Mouse (Mus musculus) midbrain, embryonic 10.5 days (tissue): Measurements from ENCODE around the gene Shisal1. TPM values are rescaled to one million over a fixed set of nuclear protein-coding genes. Genes with fewer than 3 reads are reported as not detected.

Experiments
- DNase-seq: peaks from one replicate; pipeline ENCODE4 v3.0.0-alpha.2; 2017; ENCODE audit warnings: low spot score
- H3K27ac ChIP-seq: fragments of 300-500 bp; sonication (generic); replicated peaks from 2 replicates; pipeline ENCODE4 v1.5.1; 2016; ENCODE audit warnings: mild to moderate bottlenecking
- H3K27me3 ChIP-seq: fragments of 300-500 bp; sonication (generic); 2 replicates; pipeline ENCODE4 v1.6.1; 2016; ENCODE audit warnings: low read depth, mild to moderate bottlenecking; ENCODE audit not compliant: poor library complexity, severe bottlenecking
- H3K36me3 ChIP-seq: fragments of 300-500 bp; sonication (generic); 2 replicates; pipeline ENCODE4 v1.6.1; 2016; ENCODE audit warnings: mild to moderate bottlenecking, moderate library complexity
- H3K4me1 ChIP-seq: fragments of 300-500 bp; sonication (generic); 2 replicates; pipeline ENCODE4 v1.6.1; 2016
- H3K4me3 ChIP-seq: fragments of 300-500 bp; sonication (generic); 2 replicates; pipeline ENCODE4 v1.5.1; 2016; ENCODE audit warnings: mild to moderate bottlenecking, moderate library complexity
- H3K9me3 ChIP-seq: fragments of 300-500 bp; sonication (generic); replicated peaks from 2 replicates; pipeline ENCODE4 v1.6.1; 2016; ENCODE audit warnings: mild to moderate bottlenecking
- WGBS: fragments of 180-500 bp; shearing (Covaris S2); methylation state at CpG from one replicate; pipeline ENCODE4 v1.1.7; 2016; 5-methylcytosine and 5-hydroxymethylcytosine counted together
- polyA plus RNA-seq: library from polyadenylated mRNA; unstranded; fragments of >200 nt; fragmentation: Nextera tagmentation; extraction: Ambion mirVana; gene quantifications from 2 replicates; pipeline ENCODE4 v1.2.1, GENCODE M21; 2016

The Shisal1 gene
- polyA plus RNA-seq, 1 experiment from 2014 or later, result 5.7 TPM

GRCm38 (mm10) chr15:84392840-84393239 lies 54.1 kb downstream of the Shisal1 start:
- WGBS, result 85% methylated on average over 5 of the region's 5 CpGs
- no peak overlapping the region for H3K27ac ChIP-seq
- H3K4me3 ChIP-seq, result no peak overlapping the region
- no peaks in the 10 kb centered on the region for H3K27me3 ChIP-seq
- H3K9me3 ChIP-seq, result peaks cover 26% of the 10 kb centered on the region
- DNase-seq, result no peak
- H3K4me1 ChIP-seq, result peaks cover 37% of the 10 kb centered on the region
- H3K36me3 ChIP-seq, result peaks cover 29% of the 10 kb centered on the region

- H3K27me3 ChIP-seq, result no peaks in the 10 kb centered on the region
- H3K27ac ChIP-seq, result no peak overlapping the region
- peaks cover 35% of the 10 kb centered on the region for H3K36me3 ChIP-seq
- H3K4me1 ChIP-seq, result peaks cover 30% of the 10 kb centered on the region
- H3K9me3 ChIP-seq, result peaks cover 33% of the 10 kb centered on the region
- WGBS, result 95% methylated on average over 4 of the region's 4 CpGs
- no peak for DNase-seq
- no peak overlapping the region for H3K4me3 ChIP-seq
Measured at GRCm38 (mm10) chr15:84392131-84392530, 54.8 kb downstream of the Shisal1 start.

GRCm38 (mm10) chr15:84388698-84389131 lies 58.2 kb downstream of the Shisal1 start:
- Histone ChIP-seq H3K9me3 (peaks cover 38% of the 10 kb centered on the region), H3K4me3 (no peak overlapping the region), H3K4me1 (peaks cover 7% of the 10 kb centered on the region), H3K27me3 (no peaks in the 10 kb centered on the region), H3K36me3 (peaks cover 40% of the 10 kb centered on the region), H3K27ac (no peak overlapping the region)
- 91% methylated on average over 8 of the region's 8 CpGs for WGBS
- DNase-seq, result no peak

GRCm38 (mm10) chr15:84385995-84386565 lies 60.8 kb downstream of the Shisal1 start:
- DNase-seq, result no peak
- no peak overlapping the region for H3K27ac ChIP-seq
- no peaks in the 10 kb centered on the region for H3K27me3 ChIP-seq
- H3K9me3 ChIP-seq, result peaks cover 35% of the 10 kb centered on the region
- peaks cover 44% of the 10 kb centered on the region for H3K36me3 ChIP-seq
- H3K4me3 ChIP-seq, result no peak overlapping the region
- WGBS, result 92% methylated on average over 8 of the region's 8 CpGs
- H3K4me1 ChIP-seq, result peaks cover 6% of the 10 kb centered on the region; the same call in 1 of the 2 replicates

- Histone ChIP-seq H3K27me3 (no peaks in the 10 kb centered on the region), H3K36me3 (peaks cover 36% of the 10 kb centered on the region), H3K4me1 (peaks cover 6% of the 10 kb centered on the region; the same call in 1 of the 2 replicates), H3K27ac (no peak overlapping the region), H3K9me3 (peaks cover 25% of the 10 kb centered on the region), H3K4me3 (no peak overlapping the region)
- DNase-seq, result no peak
- WGBS, result 95% methylated on average over 9 of the region's 9 CpGs
Measured at GRCm38 (mm10) chr15:84384066-84384465, 62.8 kb downstream of the Shisal1 start.

GRCm38 (mm10) chr15:84380181-84380580 lies 66.7 kb downstream of the Shisal1 start:
- H3K27me3 ChIP-seq, result no peaks in the 10 kb centered on the region
- H3K4me1 ChIP-seq, result peaks cover 10% of the 10 kb centered on the region; the same call in 1 of the 2 replicates
- no peak overlapping the region for H3K4me3 ChIP-seq
- no peak for DNase-seq
- H3K36me3 ChIP-seq, result peaks cover 19% of the 10 kb centered on the region
- H3K9me3 ChIP-seq, result peaks cover 4% of the 10 kb centered on the region
- 85% methylated on average over 10 of the region's 10 CpGs for WGBS
- no peak overlapping the region for H3K27ac ChIP-seq

GRCm38 (mm10) chr15:84378734-84379133 lies 68.2 kb downstream of the Shisal1 start:
- no peak for DNase-seq
- WGBS, result 88% methylated on average over 9 of the region's 9 CpGs
- peaks cover 10% of the 10 kb centered on the region; the same call in 1 of the 2 replicates for H3K4me1 ChIP-seq
- H3K36me3 ChIP-seq, result peaks cover 16% of the 10 kb centered on the region
- H3K27ac ChIP-seq, result no peak overlapping the region; the same call in 1 of the 2 replicates
- H3K4me3 ChIP-seq, result no peak overlapping the region
- H3K27me3 ChIP-seq, result no peaks in the 10 kb centered on the region
- H3K9me3 ChIP-seq, result peaks cover 15% of the 10 kb centered on the region

GRCm38 (mm10) chr15:84372801-84373200 lies 74.1 kb downstream of the Shisal1 start:
- Histone ChIP-seq H3K27me3 (no peaks in the 10 kb centered on the region), H3K36me3 (0 out of 2 replicates have a peak, but pooled peaks cover 4% of the 10 kb centered on the region), H3K9me3 (peaks cover 15% of the 10 kb centered on the region), H3K4me3 (no peak overlapping the region), H3K4me1 (peaks cover 12% of the 10 kb centered on the region), H3K27ac (no peak overlapping the region)
- DNase-seq, result no peak
- WGBS, result 74% methylated on average over 5 of the region's 5 CpGs

GRCm38 (mm10) chr15:84367402-84367801 lies 79.5 kb downstream of the Shisal1 start:
- H3K9me3 ChIP-seq, result peaks cover 3% of the 10 kb centered on the region; the same call in 1 of the 2 replicates
- peaks cover 9% of the 10 kb centered on the region for H3K4me1 ChIP-seq
- no peak for DNase-seq
- H3K4me3 ChIP-seq, result no peak overlapping the region
- WGBS, result 78% methylated on average over 8 of the region's 8 CpGs
- H3K36me3 ChIP-seq, result no peaks in the 10 kb centered on the region
- H3K27ac ChIP-seq, result no peak overlapping the region
- H3K27me3 ChIP-seq, result no peaks in the 10 kb centered on the region

- H3K4me1 ChIP-seq, result peaks cover 6% of the 10 kb centered on the region
- H3K36me3 ChIP-seq, result no peaks in the 10 kb centered on the region
- H3K27ac ChIP-seq, result no peak overlapping the region
- H3K4me3 ChIP-seq, result no peak overlapping the region
- WGBS, result 93% methylated on average over 10 of the region's 10 CpGs
- H3K27me3 ChIP-seq, result no peaks in the 10 kb centered on the region
- DNase-seq, result no peak
- H3K9me3 ChIP-seq, result peaks cover 8% of the 10 kb centered on the region; the same call in 1 of the 2 replicates
Measured at GRCm38 (mm10) chr15:84366574-84366989, 80.3 kb downstream of the Shisal1 start.

GRCm38 (mm10) chr15:84365675-84366381 lies 81.1 kb downstream of the Shisal1 start:
- Histone ChIP-seq H3K9me3 (peaks cover 8% of the 10 kb centered on the region; the same call in 1 of the 2 replicates), H3K36me3 (no peaks in the 10 kb centered on the region), H3K4me3 (no peak overlapping the region), H3K4me1 (peaks cover 6% of the 10 kb centered on the region), H3K27ac (peak overlapping the region; percentile 57), H3K27me3 (no peaks in the 10 kb centered on the region)
- DNase-seq, result no peak
- 81% methylated on average over 17 of the region's 17 CpGs for WGBS

GRCm38 (mm10) chr15:84364746-84365145 lies 82.2 kb downstream of the Shisal1 start:
- no peaks in the 10 kb centered on the region for H3K36me3 ChIP-seq
- peaks cover 8% of the 10 kb centered on the region; the same call in 1 of the 2 replicates for H3K9me3 ChIP-seq

GRCm38 (mm10) chr15:84355081-84355480 lies 91.8 kb downstream of the Shisal1 start:
- Histone ChIP-seq H3K27me3 (no peaks in the 10 kb centered on the region), H3K4me1 (peaks cover 26% of the 10 kb centered on the region), H3K4me3 (no peak overlapping the region), H3K9me3 (no peaks in the 10 kb centered on the region), H3K36me3 (no peaks in the 10 kb centered on the region), H3K27ac (no peak overlapping the region)
- DNase-seq, result no peak
- 83% methylated on average over 5 of the region's 5 CpGs for WGBS

More at GRCm38 (mm10) chr15:84364746-84365145, 82.2 kb downstream of the Shisal1 start:
- H3K27ac ChIP-seq, result no peak overlapping the region
- no peaks in the 10 kb centered on the region for H3K27me3 ChIP-seq
- 90% methylated on average over 3 of the region's 3 CpGs for WGBS
- H3K4me1 ChIP-seq, result peaks cover 6% of the 10 kb centered on the region
- H3K4me3 ChIP-seq, result no peak overlapping the region
- no peak for DNase-seq
